Mouse (Mus musculus): ENCODE results near the gene Gm7929.
"Not testable (repeated sequence)": the region's sequence is repeated elsewhere in the genome, so short reads cannot be mapped to it uniquely, and the experiment has no call there.

Gm7929 gene

DNA sequence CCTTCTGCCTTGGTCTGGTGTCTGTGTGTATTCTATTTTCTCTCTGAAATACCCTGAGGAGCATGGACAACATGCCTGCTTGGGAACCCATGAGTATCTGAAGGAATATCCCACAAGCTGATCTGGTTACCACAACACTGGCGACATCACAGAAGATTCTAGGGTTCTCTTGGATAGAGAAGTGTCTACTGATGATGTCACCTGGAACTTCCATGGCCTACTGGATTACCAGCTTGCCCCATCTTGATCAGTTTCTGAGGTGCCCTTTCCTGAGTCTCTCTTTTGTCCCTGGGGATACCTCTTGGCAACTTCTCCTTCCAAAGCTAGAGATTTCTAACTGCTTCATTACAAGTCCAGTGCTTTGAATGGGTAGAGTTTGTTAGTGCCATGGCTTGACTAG, at the start of gene Gm7929:
TSS of gene Gm7929 (minus strand) at position 101 of the 400 bp plus-strand sequence.
- not testable (repeated sequence) for DNase-seq

DNA sequence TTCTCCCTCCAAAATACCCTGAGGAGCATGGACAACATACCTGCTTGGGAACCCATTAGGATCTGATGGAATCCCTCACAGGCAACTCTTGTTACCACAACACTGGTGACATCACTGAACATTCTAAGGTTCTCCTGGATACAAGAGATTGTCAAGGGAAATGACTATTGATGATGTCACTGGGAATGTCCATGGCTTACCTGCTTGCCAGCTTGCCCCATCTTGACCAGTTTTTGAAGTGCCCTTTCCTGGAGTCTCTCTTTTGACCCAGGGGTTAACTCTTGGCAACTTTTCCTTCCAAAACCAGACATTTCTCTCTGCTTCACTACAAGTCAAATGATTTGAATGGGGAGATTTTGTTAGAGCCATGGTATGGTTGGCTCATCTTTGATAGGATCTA, 21.9 kb upstream of the Gm7929 start, which contains the start of gene Gm47189:
TSS of gene Gm47189 (minus strand) at position 101 of the 400 bp plus-strand sequence.
- not testable (repeated sequence) for DNase-seq

- DNase-seq = peak; percentile 1
These were observed 5.5 kb upstream of the Gm7929 start for GRCm38 (mm10) chr14:41755931-41756330.

DNA sequence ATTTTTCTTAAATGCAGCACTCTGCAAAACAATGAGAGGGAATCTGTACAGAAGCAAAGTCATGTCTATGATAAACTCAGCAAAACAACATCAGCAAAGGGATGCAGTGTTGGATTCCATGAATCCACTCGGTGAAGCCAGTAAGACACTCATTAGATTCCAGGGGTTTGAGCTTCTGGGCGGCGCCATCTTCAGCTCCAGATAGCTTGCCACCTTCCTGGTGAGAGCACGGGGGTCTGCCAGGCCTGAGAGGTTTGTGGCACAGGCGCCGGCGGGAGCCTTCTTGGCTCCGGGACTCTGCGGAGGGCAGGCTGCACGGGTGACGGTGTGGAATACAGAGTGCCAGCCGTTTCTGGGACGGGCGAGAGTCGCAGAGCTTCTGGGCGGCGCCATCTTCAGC, 27.0 kb downstream of the Gm7929 start:
- not testable (repeated sequence) for DNase-seq

- DNase-seq = not testable (repeated sequence)
These were observed 33.2 kb downstream of the Gm7929 start for GRCm38 (mm10) chr14:41717180-41717579.

DNA sequence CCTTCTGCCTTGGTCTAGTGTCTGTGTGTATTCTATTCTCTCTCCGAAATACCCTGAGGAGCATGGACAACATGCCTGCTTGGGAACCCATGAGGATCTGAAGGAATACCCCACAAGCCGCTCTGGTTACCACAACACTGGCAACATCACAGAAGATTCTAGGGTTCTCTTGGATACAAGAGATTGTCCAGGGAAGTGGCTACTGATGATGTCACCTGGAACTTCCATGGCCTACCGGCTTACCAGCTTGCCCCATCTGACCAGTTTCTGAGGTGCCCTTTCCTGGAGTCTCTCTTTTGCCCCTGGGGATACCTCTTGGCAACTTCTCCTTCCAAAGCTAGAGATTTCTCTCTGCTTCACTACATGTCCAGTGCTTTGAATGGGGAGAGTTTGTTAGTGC, 48.6 kb downstream of the Gm7929 start, which contains the start of gene Gm8068:
TSS of gene Gm8068 (minus strand) at position 101 of the 400 bp plus-strand sequence.
- DNase-seq = not testable (repeated sequence)

All from kidney, adult 11 months (tissue).